Mouse (Mus musculus) adrenal gland, postnatal 0 days (tissue): ENCODE results near the gene Vgf. TPM values are rescaled to one million over a fixed set of nuclear protein-coding genes. Genes with fewer than 3 reads are reported as not detected.

Experiments used
- microRNA-seq: library from miRNA; unstranded; fragments of <30 nt; microRNA quantifications from one replicate; pipeline ENCODE4, GENCODE M21; 2016; ENCODE audit warnings: borderline replicate concordance; ENCODE audit not compliant: insufficient number of aligned reads
- polyA plus RNA-seq: library from polyadenylated mRNA; unstranded; fragments of >200 nt; fragmentation: Nextera tagmentation; extraction: Ambion mirVana; gene quantifications from 2 replicates; pipeline ENCODE4 v1.2.1, GENCODE M21; 2015

The Vgf gene
- 12.5 and 22.7 TPM in 2 replicates for polyA plus RNA-seq

GRCm38 (mm10) chr5:137026092-137026491 is at the start of gene Vgf:
Vgf (plus strand) TSS chr5:137026392.

DNA sequence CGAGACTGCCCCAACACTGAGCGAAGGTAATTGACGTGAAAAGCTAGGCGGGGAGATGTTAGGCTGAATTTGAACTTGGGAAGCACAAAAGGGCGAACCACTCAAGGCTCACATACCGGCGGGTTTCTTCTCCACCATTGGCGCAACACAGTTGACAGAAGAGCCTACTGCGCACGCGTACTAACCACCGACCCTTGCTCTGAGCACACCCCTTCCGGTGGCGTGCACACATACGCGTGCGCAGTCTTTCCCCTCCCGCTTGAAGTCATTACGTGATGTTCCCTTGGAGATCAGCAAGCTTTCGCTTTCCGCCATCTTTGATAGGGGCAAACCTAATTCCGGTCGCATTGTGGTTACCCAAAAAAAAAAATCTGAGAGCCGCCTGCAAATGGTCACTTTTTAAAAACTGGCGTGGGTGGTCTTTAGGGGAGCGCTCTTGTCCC is 39.5 kb upstream of the Vgf start, which contains the start of gene Plod3:
TSS of gene Plod3 (plus strand) at position 325 of the 443 bp plus-strand sequence.

GRCm38 (mm10) chr5:136987934-136988271 is 38.3 kb upstream of the Vgf start, which contains the start of gene Znhit1:
Znhit1 (minus strand) TSS chr5:136988021.

DNA sequence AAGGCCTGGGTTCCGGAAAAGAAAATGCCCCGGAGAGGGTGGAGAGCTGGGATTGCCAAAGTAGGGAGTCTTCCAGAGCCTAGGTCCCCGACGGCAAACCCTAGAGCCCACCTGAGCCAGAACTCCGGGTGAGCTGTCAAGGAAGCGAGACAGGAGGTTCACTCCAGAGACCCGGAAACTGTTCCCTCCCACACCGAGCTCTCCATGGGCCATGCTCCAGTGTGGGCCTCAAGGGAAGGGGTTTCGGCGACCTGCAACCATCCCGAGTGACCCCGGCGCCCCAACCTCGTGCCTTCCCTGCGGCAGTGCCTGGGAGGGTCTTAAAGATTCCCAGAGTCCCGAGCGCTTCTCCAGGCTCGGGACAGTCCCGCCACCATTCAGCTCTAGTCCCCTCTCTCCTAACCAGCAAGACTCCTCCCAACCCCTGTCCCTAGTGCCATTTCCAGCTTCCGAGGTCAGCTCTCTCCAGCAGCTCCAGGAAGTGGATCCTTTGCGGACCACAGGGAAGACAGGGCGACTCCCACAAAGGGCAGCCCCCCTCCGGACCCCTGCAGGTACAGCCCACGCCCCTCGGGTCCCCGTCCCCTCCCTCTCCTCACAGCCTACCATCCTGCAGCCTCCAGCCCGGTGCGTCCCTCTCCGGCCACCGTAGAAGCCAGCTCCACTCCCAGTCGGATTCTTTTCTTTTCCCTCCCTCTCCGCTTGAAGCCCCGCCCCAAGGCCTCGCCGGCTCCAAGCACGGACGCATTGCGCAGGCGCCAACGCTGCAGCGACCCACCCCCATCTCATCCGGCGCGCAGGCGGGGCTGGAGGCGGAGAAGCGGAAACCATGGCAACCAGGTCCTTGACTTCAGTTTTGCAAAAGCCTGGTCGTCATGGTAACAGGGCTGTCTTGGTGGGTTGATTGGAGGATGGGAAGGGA is 19.5 kb downstream of the Vgf start, which contains the start of gene Ap1s1:
TSS of gene Ap1s1 (minus strand) at position 734 of the 922 bp plus-strand sequence.

GRCm38 (mm10) chr5:137072079-137072960 is 46.1 kb downstream of the Vgf start, which contains the start of gene Serpine1:
Serpine1 (minus strand) TSS chr5:137072268.

Small RNA genes within 50 kb of the gene (microRNA-seq; reads per million reads assigned to microRNA genes)
- gene Mir702, result 15.8 reads per million, percentile 22 among the genes with 10 or more reads in this experiment

Other genes with a start within 250 kb of the Vgf start
- 9.9 and 18.2 TPM in 2 replicates for gene Col26a1, start 143.2 kb upstream of the Vgf start, polyA plus RNA-seq
- 66.9 and 69.7 TPM in 2 replicates for gene Ift22, start 118.2 kb upstream of the Vgf start, polyA plus RNA-seq
- 404 and 432 TPM in 2 replicates for gene Fis1, start 73.1 kb upstream of the Vgf start, polyA plus RNA-seq
- gene Cldn15, start 59.8 kb upstream of the Vgf start, polyA plus RNA-seq, result 11.9 and 15.8 TPM in 2 replicates
- gene Plod3, start 39.4 kb upstream of the Vgf start, polyA plus RNA-seq, result 19.9 and 30.5 TPM in 2 replicates
- gene Znhit1, start 38.4 kb upstream of the Vgf start, polyA plus RNA-seq, result 103 and 105 TPM in 2 replicates
- gene Ap1s1, start 19.7 kb downstream of the Vgf start, polyA plus RNA-seq, result 152 and 170 TPM in 2 replicates
- gene Serpine1, start 45.9 kb downstream of the Vgf start, polyA plus RNA-seq, result 0.21 and 0.49 TPM in 2 replicates
- gene Trim56, start 89.8 kb downstream of the Vgf start, polyA plus RNA-seq, result 9.2 and 12.6 TPM in 2 replicates
- gene Muc3, start 122.9 kb downstream of the Vgf start, polyA plus RNA-seq, result not detected in 2 replicates
- 0.14 and 0.21 TPM in 2 replicates for gene Muc3a, start 186.0 kb downstream of the Vgf start, polyA plus RNA-seq